Mouse (Mus musculus) stomach, embryonic 14.5 days (tissue): ENCODE results near the gene Olfr699. TPM values are rescaled to one million over a fixed set of nuclear protein-coding genes. Genes with fewer than 3 reads are reported as not detected.
A peak's percentile ranks its signal among the peaks of the same experiment; 100 is the strongest.
"Not testable (repeated sequence)": the region's sequence is repeated elsewhere in the genome, so short reads cannot be mapped to it uniquely, and the experiment has no call there.

Experiments used
- ATAC-seq: fragments of 200-750 bp; cut with Nextera tagmentation; 2 replicates; pipeline ENCODE4 v1.8.0; 2017; ENCODE audit warnings: low read depth, moderate TSS enrichment; ENCODE audit not compliant: insufficient number of reproducible peaks, insufficient read depth, low FRiP score
- H3K27ac ChIP-seq: fragments of 300-500 bp; sonication (generic); 2 replicates; pipeline ENCODE4 v1.5.1; 2014; ENCODE audit warnings: mild to moderate bottlenecking, low read length, moderate library complexity, mixed read lengths
- H3K27me3 ChIP-seq: fragments of 300-500 bp; sonication (generic); 2 replicates; pipeline ENCODE4 v1.6.1; 2014; ENCODE audit warnings: low read length, control low read depth, mixed read lengths; ENCODE audit not compliant: control insufficient read depth, insufficient read depth
- H3K36me3 ChIP-seq: fragments of 300-500 bp; sonication (generic); 2 replicates; pipeline ENCODE4 v1.6.1; 2014; ENCODE audit warnings: mild to moderate bottlenecking, control low read depth, low read length, moderate library complexity, mixed read lengths; ENCODE audit not compliant: control insufficient read depth, insufficient read depth
- H3K4me1 ChIP-seq: fragments of 300-500 bp; sonication (generic); 2 replicates; pipeline ENCODE4 v1.6.1; 2014; ENCODE audit warnings: low read length, control low read depth, mixed read lengths; ENCODE audit not compliant: control insufficient read depth, insufficient read depth
- H3K4me2 ChIP-seq: fragments of 300-500 bp; sonication (generic); replicated peaks from 2 replicates; pipeline ENCODE4 v1.6.1; 2014; ENCODE audit warnings: low read depth, low read length, control low read depth
- H3K4me3 ChIP-seq: fragments of 300-500 bp; sonication (generic); 2 replicates; pipeline ENCODE4 v1.5.1; 2014; ENCODE audit warnings: low read depth, low read length, control low read depth
- H3K9ac ChIP-seq: fragments of 300-500 bp; sonication (generic); replicated peaks from 2 replicates; pipeline ENCODE4 v1.6.1; 2014; ENCODE audit warnings: low read depth, mild to moderate bottlenecking, control low read depth, low read length, moderate library complexity, mixed read lengths
- H3K9me3 ChIP-seq: fragments of 300-500 bp; sonication (generic); 2 replicates; pipeline ENCODE4 v1.6.1; 2016; ENCODE audit warnings: low read depth, low read length, control low read depth; ENCODE audit not compliant: control insufficient read depth
- WGBS: fragments of 180-500 bp; shearing (Covaris S2); extraction: QIAGEN DNeasy Blood & Tissue Kit; methylation state at CpG from one replicate; pipeline ENCODE4 v1.1.7; 2014; 5-methylcytosine and 5-hydroxymethylcytosine counted together
- polyA plus RNA-seq: library from polyadenylated mRNA; unstranded; fragments of >200 nt; fragmentation: Nextera tagmentation; extraction: Ambion mirVana; gene quantifications from 2 replicates; pipeline ENCODE4 v1.2.1, GENCODE M21; 2014

Olfr699 gene
- not detected in 2 replicates for polyA plus RNA-seq

GRCm38 (mm10) chr7:106793098-106793497, at the start of gene Olfr699:
Gene Olfr699, minus strand, starts transcription at chr7:106793198.
- 82% methylated on average over 1 of the region's 1 CpGs for WGBS
- ATAC-seq = no peak
- Histone ChIP-seq H3K9ac (no peak within 1 kb of the TSS), H3K4me1 (no peaks in the 10 kb centered on the region), H3K4me2 (no peak within 1 kb of the TSS), H3K9me3 (no peaks in the 10 kb centered on the region), H3K27me3 (no peaks in the 10 kb centered on the region), H3K36me3 (no peaks in the 10 kb centered on the region), H3K27ac (no peak within 1 kb of the TSS), H3K4me3 (no peak within 1 kb of the TSS)

GRCm38 (mm10) chr7:106833793-106834192, 40.8 kb upstream of the Olfr699 start, which contains the start of gene Olfr702:
Gene Olfr702, minus strand, starts transcription at chr7:106833893.
- Histone ChIP-seq H3K27ac (no peak within 1 kb of the TSS), H3K4me2 (no peak within 1 kb of the TSS), H3K9me3 (no peaks in the 10 kb centered on the region), H3K4me1 (no peaks in the 10 kb centered on the region), H3K4me3 (no peak within 1 kb of the TSS), H3K36me3 (no peaks in the 10 kb centered on the region), H3K9ac (no peak within 1 kb of the TSS), H3K27me3 (no peaks in the 10 kb centered on the region)
- no peak for ATAC-seq

GRCm38 (mm10) chr7:106818414-106818813, 25.4 kb upstream of the Olfr699 start:
- H3K9me3 ChIP-seq = no peaks in the 10 kb centered on the region
- no peaks in the 10 kb centered on the region for H3K27me3 ChIP-seq
- no peak overlapping the region for H3K27ac ChIP-seq
- no peaks in the 10 kb centered on the region for H3K36me3 ChIP-seq
- H3K4me3 ChIP-seq = no peak overlapping the region
- no peak overlapping the region for H3K9ac ChIP-seq
- H3K4me2 ChIP-seq = no peak overlapping the region
- H3K4me1 ChIP-seq = no peaks in the 10 kb centered on the region
- no peak for ATAC-seq

GRCm38 (mm10) chr7:106815775-106816174, 22.8 kb upstream of the Olfr699 start:
- H3K4me2 ChIP-seq = no peak overlapping the region
- no peak overlapping the region for H3K27ac ChIP-seq
- 0 out of 2 replicates have a peak, but pooled peaks have one; percentile 33 for ATAC-seq
- H3K9me3 ChIP-seq = no peaks in the 10 kb centered on the region
- no peaks in the 10 kb centered on the region for H3K36me3 ChIP-seq
- 47% methylated on average over 2 of the region's 2 CpGs for WGBS
- H3K4me3 ChIP-seq = no peak overlapping the region
- no peak overlapping the region for H3K9ac ChIP-seq
- no peaks in the 10 kb centered on the region for H3K4me1 ChIP-seq
- no peaks in the 10 kb centered on the region for H3K27me3 ChIP-seq

- H3K4me1 ChIP-seq = no peaks in the 10 kb centered on the region
- H3K36me3 ChIP-seq = no peaks in the 10 kb centered on the region
- H3K27ac ChIP-seq = no peak within 1 kb of the TSS
- H3K4me3 ChIP-seq = no peak within 1 kb of the TSS
- H3K9me3 ChIP-seq = no peaks in the 10 kb centered on the region
- H3K4me2 ChIP-seq = no peak within 1 kb of the TSS
- H3K27me3 ChIP-seq = no peaks in the 10 kb centered on the region
- no peak within 1 kb of the TSS for H3K9ac ChIP-seq
- 46% methylated on average over 2 of the region's 2 CpGs for WGBS
- no peak for ATAC-seq
Observed at GRCm38 (mm10) chr7:106813829-106814228, 20.8 kb upstream of the Olfr699 start, which contains the start of gene Olfr701. Gene Olfr701, plus strand, starts transcription at chr7:106814129.

GRCm38 (mm10) chr7:106808734-106809133, 15.7 kb upstream of the Olfr699 start, which contains the start of gene Olfr700:
Gene Olfr700, minus strand, starts transcription at chr7:106808834.
- no peaks in the 10 kb centered on the region for H3K4me1 ChIP-seq
- no peaks in the 10 kb centered on the region for H3K36me3 ChIP-seq
- ATAC-seq = no peak
- H3K9me3 ChIP-seq = no peaks in the 10 kb centered on the region
- H3K4me2 ChIP-seq = no peak within 1 kb of the TSS
- H3K9ac ChIP-seq = no peak within 1 kb of the TSS
- H3K27me3 ChIP-seq = no peaks in the 10 kb centered on the region
- 87% methylated on average over 1 of the region's 1 CpGs for WGBS
- no peak within 1 kb of the TSS for H3K4me3 ChIP-seq
- H3K27ac ChIP-seq = no peak within 1 kb of the TSS

- H3K9me3 ChIP-seq = no peaks in the 10 kb centered on the region
- no peak overlapping the region for H3K27ac ChIP-seq
- H3K4me2 ChIP-seq = no peak overlapping the region
- H3K4me3 ChIP-seq = no peak overlapping the region
- ATAC-seq = no peak
- no peaks in the 10 kb centered on the region for H3K4me1 ChIP-seq
- no peaks in the 10 kb centered on the region for H3K27me3 ChIP-seq
- H3K9ac ChIP-seq = no peak overlapping the region
- H3K36me3 ChIP-seq = no peaks in the 10 kb centered on the region
Observed at GRCm38 (mm10) chr7:106788330-106788729, 4.7 kb downstream of the Olfr699 start.

- H3K4me2 ChIP-seq, ATAC-seq, H3K27me3 ChIP-seq, H3K9ac ChIP-seq, H3K4me3 ChIP-seq, H3K36me3 ChIP-seq, H3K9me3 ChIP-seq, H3K4me1 ChIP-seq, H3K27ac ChIP-seq: not testable (repeated sequence)
- WGBS = 93% methylated on average over 2 of the region's 2 CpGs
Observed at GRCm38 (mm10) chr7:106761008-106761407, 32.0 kb downstream of the Olfr699 start.

GRCm38 (mm10) chr7:106758800-106759199, 34.2 kb downstream of the Olfr699 start:
- 94% methylated on average over 2 of the region's 2 CpGs for WGBS
- Histone ChIP-seq H3K4me3 (no peak overlapping the region), H3K9ac (no peak overlapping the region), H3K4me1 (no peaks in the 10 kb centered on the region), H3K36me3 (no peaks in the 10 kb centered on the region), H3K27me3 (no peaks in the 10 kb centered on the region), H3K27ac (no peak overlapping the region), H3K9me3 (no peaks in the 10 kb centered on the region), H3K4me2 (no peak overlapping the region)
- ATAC-seq = no peak
